Mouse (Mus musculus): ENCODE results near the gene Scrg1. TPM values are rescaled to one million over a fixed set of nuclear protein-coding genes. Genes with fewer than 3 reads are reported as not detected.
"Not testable (repeated sequence)": the region's sequence is repeated elsewhere in the genome, so short reads cannot be mapped to it uniquely, and the experiment has no call there.

Scrg1 gene
- total RNA-seq (2021): not detected

DNA sequence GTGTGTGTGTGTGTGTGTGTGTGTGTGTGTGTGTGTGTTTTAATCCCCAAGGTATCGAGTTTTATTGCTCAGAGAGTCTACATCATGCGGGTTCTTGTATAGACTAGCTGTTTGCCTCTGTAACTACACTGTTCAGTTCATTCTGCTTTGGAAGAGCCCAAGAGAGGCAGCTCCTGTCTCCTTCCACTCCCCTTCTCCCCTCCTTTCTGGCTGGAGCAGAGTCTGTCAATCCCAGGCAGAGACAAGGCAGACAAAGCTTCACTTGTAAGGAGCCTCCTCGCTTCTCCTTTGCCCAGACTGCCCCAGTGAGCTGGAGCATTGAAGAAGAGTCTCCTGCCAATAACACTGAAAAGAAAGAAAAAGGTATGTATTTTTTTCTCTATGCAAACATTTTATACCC lies at the start of gene Scrg1:
Gene Scrg1 (plus strand): TSS at position 159 of the 400 bp plus-strand sequence.
- DNase-seq (ENCODE audit: low spot score): no peak
- intact Hi-C loops (cut with DNase I): no loop called here

DNA sequence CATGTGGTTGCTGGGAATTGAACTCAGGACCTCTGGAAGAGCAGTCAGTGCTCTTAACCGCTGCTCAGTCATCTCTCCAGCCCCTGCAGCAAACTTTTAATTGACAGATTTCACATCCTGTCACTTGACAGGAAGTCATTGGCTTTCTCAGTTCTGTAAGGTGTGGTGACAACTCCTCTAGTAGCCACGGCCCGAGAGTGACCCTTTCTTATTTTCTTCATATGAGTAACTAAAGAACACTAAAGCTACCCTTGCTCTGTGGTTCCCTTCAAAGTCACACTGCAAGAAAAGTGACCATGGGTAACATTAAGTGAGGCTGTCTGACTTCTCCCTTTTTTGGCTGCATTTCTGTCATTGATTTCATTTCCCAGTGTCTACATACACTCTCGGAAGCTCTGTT lies 49.4 kb upstream of the Scrg1 start:
- intact Hi-C loops (cut with DNase I): no loop called here

DNA sequence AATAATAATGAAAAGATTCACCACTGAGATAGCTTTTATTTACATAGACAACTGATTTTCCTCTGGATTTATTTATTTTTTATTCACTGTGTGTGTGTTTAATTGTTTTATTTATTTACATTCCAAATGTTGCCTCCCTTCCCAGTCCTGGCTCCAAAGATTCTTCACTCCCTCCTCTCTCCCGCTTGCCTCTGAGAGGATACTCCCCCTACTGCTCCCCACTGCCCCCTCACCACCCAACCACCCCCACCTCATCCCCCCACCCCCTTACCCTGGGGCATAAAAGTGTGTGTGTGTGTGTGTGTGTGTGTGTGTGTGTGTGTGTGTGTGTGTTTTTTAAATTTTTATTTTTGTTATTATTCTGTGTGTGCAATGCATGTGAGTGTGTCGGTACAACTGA lies 46.4 kb upstream of the Scrg1 start:
- intact Hi-C loops (cut with DNase I): no loop called here
- DNase-seq (ENCODE audit: low spot score): no peak

More for the DNA sequence above, 49.4 kb upstream of the Scrg1 start:
- DNase-seq (ENCODE audit: low spot score): no peak

DNA sequence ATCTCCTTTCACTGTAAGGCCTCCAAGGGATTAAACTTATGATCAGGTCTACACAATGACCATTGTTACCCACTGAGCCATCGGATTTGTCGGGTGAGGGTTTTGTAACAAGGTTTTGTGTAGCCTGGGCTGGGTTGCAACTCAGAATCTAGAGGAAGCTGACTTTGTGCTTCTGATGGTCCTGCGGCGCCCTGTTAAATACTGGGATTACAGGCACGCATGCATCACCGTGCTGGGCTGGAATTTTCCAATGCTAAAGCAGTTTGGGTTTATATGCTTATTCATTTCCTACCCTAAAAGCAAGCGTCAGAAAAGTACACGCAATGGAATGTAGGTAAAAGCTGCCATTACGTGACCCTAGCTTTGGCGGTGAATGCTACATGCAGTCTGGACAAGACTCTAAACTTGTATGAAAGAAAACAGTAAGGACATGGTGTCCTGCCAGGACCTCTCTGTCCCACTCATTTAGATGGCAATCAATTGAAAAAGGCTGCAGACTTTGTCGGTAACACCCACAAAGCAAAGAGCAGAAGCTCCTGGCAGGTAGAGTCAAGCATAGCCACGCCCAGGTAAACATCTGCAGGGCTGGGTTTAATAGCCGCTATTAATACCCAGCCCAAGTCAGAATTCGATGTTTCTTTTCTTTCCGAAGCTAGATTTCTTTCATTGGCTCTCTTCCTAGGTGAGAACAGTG lies 45.8 kb upstream of the Scrg1 start:
- intact Hi-C loops (cut with DNase I): no loop called here
- DNase-seq (ENCODE audit: low spot score): no peak

DNA sequence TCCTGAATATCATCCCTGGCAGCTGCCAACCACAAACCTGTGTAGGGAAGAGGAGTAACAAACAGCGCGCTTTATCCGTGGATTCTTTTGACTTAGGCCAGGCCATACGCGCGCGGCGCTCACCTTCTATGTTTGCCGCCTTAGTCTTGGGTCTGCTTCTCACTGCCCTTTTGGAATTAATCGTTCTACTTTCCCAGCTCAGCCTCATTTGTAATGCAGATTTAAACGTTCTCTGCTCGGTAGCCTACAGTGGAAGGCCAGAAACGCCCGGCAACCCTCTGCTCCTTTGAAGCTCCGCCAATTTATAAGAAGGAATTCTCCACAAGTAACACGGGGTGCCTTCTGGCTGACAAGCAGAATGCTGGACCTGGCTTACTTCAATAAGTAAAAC lies 45.3 kb upstream of the Scrg1 start:
- intact Hi-C loops (cut with DNase I): no loop called here
- no peak for DNase-seq (ENCODE audit: low spot score)

DNA sequence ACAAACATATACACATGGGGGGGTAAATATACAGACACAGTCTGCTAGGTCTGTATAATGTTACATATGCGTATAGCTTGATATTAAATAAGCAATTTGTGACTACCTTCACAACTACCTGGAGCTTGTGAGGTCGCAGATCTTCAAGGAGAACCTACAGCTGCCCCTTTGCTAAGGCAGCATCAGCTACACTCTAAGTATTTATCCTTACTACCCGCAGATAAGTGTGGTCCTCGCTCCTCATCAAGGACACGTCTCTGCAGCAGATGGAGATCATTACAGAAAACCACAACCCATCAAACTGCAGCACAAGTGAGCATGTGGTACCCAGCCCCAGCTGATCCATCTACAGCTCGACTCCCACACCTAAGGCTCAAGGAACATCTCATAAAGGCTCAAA lies 44.4 kb upstream of the Scrg1 start:
- intact Hi-C loops (cut with DNase I): no loop called here

DNA sequence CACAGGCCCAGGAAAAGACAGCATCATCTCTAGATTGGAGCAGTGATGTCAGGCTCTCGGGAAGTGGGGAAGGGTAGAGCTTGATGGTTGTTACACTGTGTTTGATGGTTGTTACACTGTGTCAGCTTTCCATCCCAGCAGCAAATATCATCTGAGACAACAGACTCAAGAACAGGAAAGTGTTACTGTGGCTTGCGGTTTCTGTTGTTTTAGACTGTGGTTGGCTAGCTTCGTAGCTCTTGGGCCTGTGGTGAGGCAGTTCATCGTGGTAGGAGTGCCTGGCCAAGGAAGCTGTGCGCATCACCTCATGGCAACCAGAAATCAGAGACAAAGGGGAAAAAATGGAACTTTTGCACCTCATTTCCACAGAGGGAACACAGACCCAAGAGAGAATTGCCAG lies 38.9 kb upstream of the Scrg1 start:
- intact Hi-C loops (cut with DNase I): no loop called here
- no peak for DNase-seq (ENCODE audit: low spot score)

More for the DNA sequence above, 44.4 kb upstream of the Scrg1 start:
- no peak for DNase-seq (ENCODE audit: low spot score)

DNA sequence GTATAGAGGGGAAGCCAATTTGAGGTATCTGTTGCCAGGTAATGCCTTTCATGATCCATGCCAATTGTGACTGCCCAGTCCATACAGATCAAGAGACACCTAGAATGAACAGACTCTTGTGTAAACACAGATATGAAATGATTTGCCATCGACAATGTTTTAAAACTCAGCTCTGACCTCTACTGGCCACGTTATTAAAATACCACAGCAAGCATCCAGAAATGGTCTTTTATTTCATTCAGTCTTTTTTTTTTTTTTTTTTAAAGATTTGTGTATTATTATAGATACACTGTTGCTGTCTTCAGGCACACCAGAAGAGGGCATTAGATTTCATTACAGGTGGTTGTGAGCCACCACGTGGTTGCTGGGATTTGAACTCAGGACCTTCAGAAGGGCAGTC lies 29.6 kb upstream of the Scrg1 start:
- no peak for DNase-seq (ENCODE audit: low spot score)
- intact Hi-C loops (cut with DNase I): loop anchor here (2.0 to 10.0 kb wide), 3 partner anchors 377 to 741 kb away; no protein-coding TSS in a partner anchor

DNA sequence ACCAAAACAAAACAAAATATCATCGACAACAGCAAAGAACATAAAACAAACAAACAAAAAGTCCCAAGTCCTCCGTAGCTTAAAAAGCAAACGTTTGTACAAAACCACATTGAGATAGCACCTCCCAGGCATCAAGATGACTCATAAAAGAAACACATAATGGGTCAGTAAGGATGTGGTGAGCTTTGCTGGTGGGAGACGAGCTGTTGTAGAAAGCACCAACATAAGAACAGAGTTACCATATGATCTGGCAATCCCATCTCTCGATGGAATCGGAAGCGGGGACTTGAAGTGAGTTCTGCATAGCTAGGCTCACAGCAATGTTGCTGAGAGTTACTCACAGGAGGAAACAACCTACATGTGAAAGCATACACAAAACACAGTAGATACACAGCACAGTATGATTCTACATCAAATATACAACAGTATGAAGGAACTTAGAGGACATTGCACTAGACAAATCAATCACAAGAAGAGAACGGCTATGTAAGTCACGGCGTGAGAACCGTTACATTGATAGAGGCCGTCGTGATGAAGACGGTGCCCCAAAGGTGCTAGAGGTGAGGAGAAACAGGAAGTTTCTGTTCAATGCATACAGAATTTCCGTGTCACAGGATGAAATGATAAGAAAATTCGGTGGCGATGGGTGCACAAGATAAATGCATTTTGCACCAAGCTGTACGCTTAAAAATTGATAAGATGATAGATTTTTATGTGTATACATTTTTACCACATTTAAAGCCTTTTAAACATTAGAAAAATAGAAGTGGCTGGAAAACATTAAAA lies 27.9 kb upstream of the Scrg1 start:
- intact Hi-C loops (cut with DNase I): loop anchor here (1.0 to 10.0 kb wide), 4 partner anchors 74 to 743 kb away; no protein-coding TSS in a partner anchor
- DNase-seq (ENCODE audit: low spot score): no peak

DNA sequence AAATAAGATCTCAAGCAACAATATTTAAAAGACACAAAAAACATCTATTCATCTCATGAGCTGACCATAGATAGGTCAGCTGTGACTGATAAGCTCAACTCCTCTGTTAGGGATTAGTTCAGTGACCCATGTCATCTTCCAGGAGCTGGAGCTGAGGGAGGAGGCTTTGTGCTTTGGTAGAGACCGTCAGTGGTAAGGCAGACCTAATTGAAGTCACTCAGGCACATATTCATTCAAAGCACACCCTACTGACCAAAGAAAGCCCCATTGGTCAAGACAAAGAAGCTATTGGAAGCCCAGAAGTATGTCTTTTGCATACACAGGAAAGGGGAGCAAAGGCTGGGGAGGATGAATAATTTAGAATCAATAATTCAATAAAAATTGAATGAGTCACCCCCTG lies 27.2 kb upstream of the Scrg1 start:
- no peak for DNase-seq (ENCODE audit: low spot score)
- intact Hi-C loops (cut with DNase I): loop anchor here (1.0 to 10.0 kb wide), 2 partner anchors 75 to 744 kb away; no protein-coding TSS in a partner anchor

DNA sequence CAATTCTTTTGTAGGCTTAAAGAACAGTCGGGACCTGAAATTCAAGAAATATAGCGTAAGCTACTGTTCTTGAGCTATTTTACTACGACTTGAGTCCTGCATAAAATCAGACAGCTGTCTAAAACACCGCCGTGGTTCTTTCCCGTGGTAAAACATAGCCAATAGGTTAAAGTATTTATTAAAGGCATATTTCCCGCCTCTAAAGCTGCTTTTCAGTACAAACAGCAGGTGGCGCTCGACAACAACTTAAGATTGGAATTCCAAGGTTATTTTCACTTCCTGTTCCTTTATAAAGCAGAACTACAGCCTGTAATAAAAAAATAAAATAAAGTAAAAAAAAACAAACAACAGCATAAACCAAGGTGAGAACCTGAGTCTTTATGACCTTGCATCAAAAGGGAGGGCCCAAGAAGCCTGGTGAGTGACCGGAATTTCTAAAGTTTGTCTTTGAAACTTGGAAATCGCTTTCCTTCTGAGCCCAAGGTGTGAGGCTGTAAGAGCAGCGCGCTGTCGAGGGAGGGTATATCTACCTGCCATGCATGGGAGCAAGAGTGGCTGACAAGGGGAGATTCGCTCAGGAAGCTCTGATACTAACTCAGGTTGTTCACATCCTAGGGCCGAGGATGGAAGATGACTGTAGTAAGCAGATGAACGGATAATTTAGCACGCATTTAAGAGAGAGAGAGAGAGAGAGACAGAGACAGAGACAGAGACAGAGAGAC lies 26.4 kb upstream of the Scrg1 start:
- intact Hi-C loops (cut with DNase I): loop anchor here (1.0 to 10.0 kb wide), 2 partner anchors 102 to 745 kb away; no protein-coding TSS in a partner anchor
- peak; percentile 27 for DNase-seq (ENCODE audit: low spot score)

DNA sequence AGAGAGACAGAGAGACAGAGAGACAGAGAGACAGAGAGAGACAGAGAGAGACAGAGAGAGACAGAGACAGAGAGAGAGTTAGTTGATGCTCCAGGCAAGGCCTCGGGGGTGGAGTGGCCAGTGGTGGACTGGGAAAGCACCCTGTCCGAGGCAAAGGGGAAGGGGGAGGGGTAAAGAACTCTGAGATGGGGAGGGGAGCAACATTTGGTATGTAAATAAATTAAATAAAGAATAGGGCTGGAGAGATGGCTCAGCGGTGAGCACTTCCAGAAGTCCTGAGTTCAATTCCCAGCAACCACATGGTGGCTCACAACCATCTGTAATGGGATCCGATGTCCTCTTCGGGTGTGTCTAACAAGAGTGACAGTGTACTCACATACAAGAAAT lies 25.8 kb upstream of the Scrg1 start:
- intact Hi-C loops (cut with DNase I): loop anchor here (1.0 to 10.0 kb wide), 3 partner anchors 82 to 745 kb away; partner anchors contain the start of gene Hmgb2
- DNase-seq (ENCODE audit: low spot score): not testable (repeated sequence)

DNA sequence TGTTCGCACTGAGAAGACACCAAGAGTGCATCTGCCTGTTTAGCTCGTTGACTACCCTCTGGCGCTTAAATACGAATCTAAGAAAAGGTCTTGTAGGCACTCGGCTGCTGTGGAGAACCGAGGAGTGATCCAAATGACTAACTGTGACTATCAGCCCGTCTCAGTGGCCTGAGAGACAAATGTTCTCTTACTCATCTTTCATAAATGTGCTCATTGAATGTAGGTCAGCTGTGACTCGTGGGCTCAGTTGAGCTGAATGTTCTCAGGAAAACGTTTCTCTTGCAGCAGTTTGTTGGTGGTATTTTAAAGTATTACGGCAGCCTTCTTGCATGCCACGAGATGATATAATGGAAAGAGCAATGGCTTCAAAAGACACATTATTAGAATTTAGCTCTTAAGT lies 24.8 kb upstream of the Scrg1 start:
- intact Hi-C loops (cut with DNase I): loop anchor here (5.0 kb wide), 1 partner anchor 81 kb away; the partner anchor contains the start of gene Hmgb2
- no peak for DNase-seq (ENCODE audit: low spot score)

DNA sequence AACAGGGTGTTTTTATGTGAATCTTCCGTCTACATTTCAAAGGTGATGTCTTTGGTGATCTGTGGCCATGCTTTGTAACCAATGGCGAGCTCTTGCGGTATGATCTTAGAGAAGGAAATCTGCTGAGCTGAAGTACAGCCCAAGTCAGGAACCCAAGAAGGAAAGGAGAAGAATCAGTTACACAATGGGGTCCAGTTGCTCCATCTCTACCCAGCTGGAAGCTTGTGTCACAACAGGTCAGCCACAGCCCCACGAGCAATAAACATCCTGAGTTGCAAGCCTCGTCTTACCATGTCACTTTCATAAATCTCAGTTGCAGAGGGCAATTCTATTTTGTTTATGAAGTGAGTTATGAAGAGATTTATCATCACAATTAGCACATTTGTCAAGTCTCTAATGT lies 22.9 kb upstream of the Scrg1 start:
- intact Hi-C loops (cut with DNase I): loop anchor here (5.0 kb wide), 1 partner anchor 79 kb away; the partner anchor contains the start of gene Hmgb2
- DNase-seq (ENCODE audit: low spot score): no peak

DNA sequence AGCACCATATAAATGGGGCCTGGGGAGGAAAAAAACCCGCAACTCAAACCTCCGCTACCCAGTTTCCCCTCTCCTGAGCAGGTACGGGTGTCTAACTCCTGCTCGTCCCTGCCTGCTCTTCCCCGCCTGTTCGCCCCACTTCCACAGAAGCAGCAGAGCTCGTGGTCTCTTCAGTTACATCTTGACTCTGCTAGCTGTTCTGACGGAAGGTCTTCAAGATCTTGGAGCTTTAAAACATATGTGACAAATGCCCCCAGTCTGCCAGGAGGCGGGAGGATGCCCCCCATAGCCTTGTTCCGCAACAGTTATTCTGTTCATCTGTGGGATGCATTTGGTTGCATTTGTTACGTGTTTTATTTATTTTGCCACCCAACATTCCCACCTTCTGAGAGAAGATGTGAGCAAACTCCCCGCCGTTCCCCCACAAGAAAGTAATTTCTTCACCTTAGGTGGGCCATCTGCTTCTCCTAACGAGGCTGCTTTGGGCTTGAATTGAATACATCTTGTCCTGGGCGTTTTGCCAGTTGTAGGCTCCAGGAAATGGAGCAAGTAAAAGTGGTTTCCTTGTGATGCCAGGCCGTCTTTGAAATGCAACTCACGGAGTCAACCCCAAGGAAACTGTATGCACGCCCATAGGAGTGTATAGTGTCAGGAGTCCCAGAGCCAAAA lies 19.8 kb upstream of the Scrg1 start:
- intact Hi-C loops (cut with DNase I): no loop called here
- DNase-seq (ENCODE audit: low spot score): no peak

DNA sequence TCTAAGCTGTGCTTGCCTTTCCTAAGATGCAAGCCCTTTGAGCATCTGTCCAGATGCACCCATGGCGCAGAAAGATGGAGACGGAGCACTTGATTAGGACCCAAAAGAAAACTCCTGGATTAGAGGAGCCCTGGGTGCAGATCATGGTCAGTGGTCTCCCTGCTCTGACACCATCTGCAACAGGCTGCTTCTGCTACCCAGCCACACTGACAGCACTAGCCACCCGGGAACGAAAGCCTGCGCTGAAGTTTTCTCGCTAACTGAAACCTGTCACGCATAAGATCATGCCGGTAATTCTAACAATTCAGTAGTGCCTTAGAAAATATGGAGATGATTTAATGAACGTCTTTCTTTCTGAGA lies 19.3 kb upstream of the Scrg1 start:
- intact Hi-C loops (cut with DNase I): no loop called here

DNA sequence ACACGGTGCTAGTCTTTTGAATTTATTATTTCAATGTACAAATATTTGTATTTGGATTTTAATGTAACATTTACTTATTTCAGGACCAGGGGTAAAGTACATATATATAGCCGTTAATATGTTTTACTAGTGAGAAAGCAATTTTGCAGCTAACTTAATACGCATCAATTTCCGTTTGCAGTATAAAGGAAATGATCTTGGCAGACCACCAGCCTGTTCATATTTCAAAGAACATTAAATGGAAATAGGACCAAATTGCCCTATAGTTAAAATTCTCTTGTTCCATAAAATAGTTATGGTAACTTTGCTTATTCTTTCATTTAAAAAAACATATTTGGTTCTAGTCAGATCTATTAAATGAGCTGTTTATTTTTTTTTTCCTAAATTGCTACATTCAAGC lies 14.6 kb upstream of the Scrg1 start:
- intact Hi-C loops (cut with DNase I): no loop called here
- no peak for DNase-seq (ENCODE audit: low spot score)

More for the DNA sequence above, 19.3 kb upstream of the Scrg1 start:
- DNase-seq (ENCODE audit: low spot score): no peak

DNA sequence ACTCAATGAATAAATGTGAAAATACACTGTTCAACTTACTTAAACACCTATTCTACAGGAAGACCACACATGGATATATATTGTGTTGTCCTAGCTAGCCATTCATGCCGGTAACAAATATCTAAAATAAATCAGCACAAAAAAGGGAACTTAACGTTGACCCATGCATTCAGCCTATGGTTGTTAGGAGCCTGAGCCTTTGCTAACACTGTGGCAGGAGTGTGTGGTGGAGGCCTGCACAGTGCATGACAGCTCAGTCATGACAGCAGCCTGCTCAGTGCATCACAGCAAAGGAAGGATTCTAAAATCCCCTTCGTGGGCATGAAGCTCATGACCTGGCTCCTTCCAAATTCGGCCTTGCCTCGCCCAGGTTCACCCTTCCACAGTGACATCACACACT lies 14.2 kb upstream of the Scrg1 start:
- DNase-seq (ENCODE audit: low spot score): no peak
- intact Hi-C loops (cut with DNase I): no loop called here

DNA sequence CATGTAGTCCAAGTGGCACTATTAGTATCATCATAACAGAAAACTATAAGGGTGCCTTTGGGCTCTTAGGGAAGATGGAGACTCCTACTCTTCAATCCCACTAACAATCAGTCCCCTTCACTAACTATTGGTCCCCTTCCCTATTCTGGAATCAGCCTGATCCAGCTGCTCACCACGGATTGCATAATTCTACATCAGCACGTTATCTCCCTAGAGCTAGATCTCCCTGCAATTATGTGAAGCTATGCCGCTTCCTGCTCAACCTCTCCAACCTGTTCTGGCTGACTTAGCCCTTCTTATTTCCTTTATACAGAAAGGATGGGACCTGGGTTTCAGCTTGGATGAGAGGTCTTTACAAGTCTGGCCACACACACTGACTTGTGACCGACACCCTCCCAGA lies 12.4 kb upstream of the Scrg1 start:
- no peak for DNase-seq (ENCODE audit: low spot score)
- intact Hi-C loops (cut with DNase I): no loop called here

DNA sequence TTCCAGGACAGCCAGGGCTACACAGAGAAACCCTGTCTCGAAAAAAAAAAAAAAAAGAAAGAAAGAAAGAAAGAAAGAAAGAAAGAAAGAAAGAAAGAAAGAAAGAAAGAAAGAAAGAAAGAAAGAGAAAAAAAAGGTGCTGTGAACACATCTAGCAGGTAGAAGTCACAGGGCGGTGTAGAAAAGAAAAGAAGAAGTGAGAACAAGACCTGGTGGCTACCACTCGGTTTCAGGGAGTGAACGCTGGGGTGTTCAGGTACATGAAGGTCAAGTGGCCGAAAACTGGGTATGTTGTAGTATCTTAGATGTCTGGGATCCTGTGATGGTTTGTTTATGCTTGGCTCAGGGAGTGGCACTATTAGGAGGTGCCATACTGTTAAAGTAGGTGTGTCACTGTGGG lies 9.8 kb upstream of the Scrg1 start:
- intact Hi-C loops (cut with DNase I); DNase-seq (ENCODE audit: low spot score): not testable (repeated sequence)

Measured in heart, postnatal 25 days (tissue).